Mouse (Mus musculus) heart, postnatal 0 days (tissue): Measurements from ENCODE around the gene Ctbs.

ENCODE experiments used
- CTCF ChIP-seq: IDR thresholded peaks from 2 replicates; pipeline ENCODE4 v1.5.1; 2016; ENCODE audit warnings: antibody characterized with exemption, control low read depth, low read depth
- EP300 ChIP-seq: IDR thresholded peaks from 2 replicates; pipeline ENCODE4 v1.6.1; 2016; ENCODE audit warnings: antibody characterized with exemption, low read depth

DNA sequence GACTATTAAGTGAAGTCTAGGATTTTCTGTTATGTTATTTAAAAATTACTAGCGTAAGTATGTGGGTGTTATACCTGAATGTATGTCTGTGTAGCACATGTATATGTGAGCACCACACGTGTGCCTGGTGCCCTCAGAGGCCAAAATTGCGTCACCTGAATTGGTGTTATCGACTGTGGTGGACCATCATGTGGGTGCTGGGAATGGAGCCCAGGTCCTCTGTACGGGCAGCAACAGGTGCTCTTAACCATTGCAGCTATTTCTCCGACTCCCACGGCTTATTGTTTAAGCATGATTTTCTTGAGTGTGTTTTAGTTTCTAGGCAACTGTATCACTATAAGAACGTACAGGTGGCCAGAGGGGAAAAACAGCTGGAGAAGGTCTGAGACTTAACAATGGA is 13.5 kb upstream of the Ctbs start:
- TF ChIP-seq EP300 (no peak), CTCF (no peak)
